Mouse (Mus musculus) monocyte, adult 5-6 weeks (primary cell): ENCODE data around the gene Hs6st2. TPM values are rescaled to one million over a fixed set of nuclear protein-coding genes. Genes with fewer than 3 reads are reported as not detected.

Experiments used
- ATAC-seq: fragments of 153-309, 156-312 bp; replicated peaks from 2 replicates; pipeline ENCODE4 v1.8.0; 2017; ENCODE audit warnings: mild to moderate bottlenecking; ENCODE audit not compliant: low TSS enrichment, insufficient number of reproducible peaks, severe bottlenecking, poor library complexity, low FRiP score
- total RNA-seq: library from RNA; stranded (forward); fragments of 200-1000, 200-491, 200-594 nt; gene quantifications from 3 replicates; pipeline ENCODE4 v1.2.3, GENCODE M21; 2017

Hs6st2 gene
- total RNA-seq = not detected in 3 replicates

DNA sequence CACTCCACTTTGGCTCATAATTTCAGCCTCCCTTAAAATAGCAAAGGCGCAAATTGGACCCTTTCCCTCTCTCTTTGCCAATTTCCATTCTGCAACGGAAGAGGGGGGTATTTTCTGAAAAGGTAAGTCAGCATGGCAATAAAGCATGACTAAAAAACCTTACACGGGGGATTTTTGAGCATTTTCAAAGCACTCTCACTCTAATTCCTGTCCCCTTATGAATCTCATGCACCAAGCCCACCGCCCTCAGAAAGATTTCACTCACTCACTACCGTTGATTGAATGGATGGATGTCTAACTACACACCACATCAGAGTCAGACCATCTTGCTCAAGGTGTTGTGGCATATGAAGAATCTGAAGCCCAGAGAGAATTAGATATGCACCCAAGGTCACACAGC lies at the start of gene Hs6st2:
TSS of gene Hs6st2 (minus strand) at position 101 of the 400 bp plus-strand sequence.
- no peak for ATAC-seq

- ATAC-seq = no peak
Measured at GRCm38 (mm10) chrX:51714086-51714745, 32.6 kb upstream of the Hs6st2 start.

GRCm38 (mm10) chrX:51712996-51713395 lies 31.3 kb upstream of the Hs6st2 start:
- no peak for ATAC-seq

- ATAC-seq = no peak
Measured at GRCm38 (mm10) chrX:51702823-51703222, 21.2 kb upstream of the Hs6st2 start.

GRCm38 (mm10) chrX:51699079-51699478 lies 17.4 kb upstream of the Hs6st2 start:
- ATAC-seq = no peak

- ATAC-seq = no peak
Measured at GRCm38 (mm10) chrX:51686048-51686949, 4.6 kb upstream of the Hs6st2 start.

GRCm38 (mm10) chrX:51684336-51685056 lies 2.8 kb upstream of the Hs6st2 start:
- ATAC-seq = no peak

GRCm38 (mm10) chrX:51681170-51681667 lies 437 bp downstream of the Hs6st2 start:
- no peak for ATAC-seq

GRCm38 (mm10) chrX:51680428-51681169 lies 1.1 kb downstream of the Hs6st2 start:
- no peak for ATAC-seq

DNA sequence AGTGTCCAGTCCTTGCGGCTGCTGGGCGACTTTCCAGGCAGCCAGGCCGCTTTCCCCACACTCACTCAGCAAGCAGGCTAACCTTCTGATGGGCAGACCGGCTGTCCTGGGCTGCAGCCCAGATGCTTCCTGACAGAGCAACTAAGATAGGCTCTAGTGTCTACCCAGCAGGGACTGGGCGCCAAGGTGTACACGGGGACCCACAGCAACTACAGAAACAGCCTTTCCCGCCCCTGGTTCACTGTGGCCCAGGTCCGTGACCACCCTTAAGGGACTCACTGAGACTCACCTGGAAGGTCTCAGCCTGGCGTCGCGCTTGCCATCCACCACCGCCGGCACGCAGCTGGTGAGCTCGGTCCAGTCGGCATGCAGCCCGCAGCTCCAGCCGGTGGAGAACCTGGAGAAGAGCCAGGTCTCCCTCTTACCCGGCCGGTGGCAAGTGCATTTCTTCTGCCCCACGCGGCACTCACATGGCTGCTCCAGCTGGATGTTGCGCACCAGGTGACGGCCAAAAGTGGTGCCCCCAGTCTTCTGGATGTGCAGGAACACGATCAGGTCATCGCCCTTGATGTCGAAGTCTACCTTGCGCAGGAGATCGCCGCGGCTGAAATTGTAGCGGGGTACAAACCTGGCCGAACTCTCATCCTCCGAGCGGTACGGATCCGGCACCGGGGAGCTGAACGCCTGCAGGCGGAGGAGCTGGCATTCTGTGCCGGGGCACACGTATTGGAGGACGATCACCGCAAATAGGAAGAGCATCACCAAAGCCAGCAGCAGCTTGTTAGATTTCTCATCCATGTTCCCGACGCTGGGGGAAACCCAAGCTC lies 1.8 kb downstream of the Hs6st2 start:
- no peak for ATAC-seq

GRCm38 (mm10) chrX:51658236-51658635 lies 23.4 kb downstream of the Hs6st2 start:
- no peak for ATAC-seq

GRCm38 (mm10) chrX:51642661-51643257 lies 38.9 kb downstream of the Hs6st2 start:
- ATAC-seq = no peak

GRCm38 (mm10) chrX:51635756-51636155 lies 45.9 kb downstream of the Hs6st2 start:
- no peak for ATAC-seq

- ATAC-seq = no peak
Measured at GRCm38 (mm10) chrX:51631376-51631775, 50.3 kb downstream of the Hs6st2 start.

DNA sequence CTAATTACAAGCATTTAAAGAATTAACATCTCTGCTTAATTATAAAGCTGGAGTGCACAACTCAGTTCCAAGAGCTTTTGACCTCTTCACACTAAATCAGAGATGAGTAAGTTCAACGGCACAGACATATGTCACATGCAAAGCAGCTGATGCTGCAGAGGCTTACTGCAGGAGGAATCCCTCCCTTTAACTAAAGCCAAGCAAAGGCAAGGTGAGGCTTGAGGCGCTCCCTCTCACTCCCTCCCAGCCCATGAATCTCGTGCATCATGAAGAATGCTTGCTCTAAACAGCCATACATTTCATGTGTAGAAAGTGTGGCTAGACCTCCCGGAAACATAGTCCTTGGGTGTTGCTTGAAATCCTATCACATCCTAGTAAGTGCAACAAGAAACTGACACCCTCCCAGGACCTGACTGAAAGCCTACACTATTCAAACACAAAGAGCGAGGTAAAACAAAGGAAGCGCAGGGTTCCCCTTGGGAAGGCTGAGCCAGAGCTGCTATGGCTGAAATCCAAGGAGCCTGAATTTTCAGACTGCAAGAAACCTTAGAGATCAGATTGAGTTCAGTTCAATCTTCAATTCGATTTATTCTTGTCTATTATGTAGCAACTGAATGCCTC lies 67.2 kb downstream of the Hs6st2 start:
- no peak for ATAC-seq

- no peak for ATAC-seq
Measured at GRCm38 (mm10) chrX:51610743-51611142, 70.9 kb downstream of the Hs6st2 start.
